Mouse (Mus musculus) heart, postnatal 10 days (tissue): ENCODE measurements at regions not wholly inside any gene's neighbourhood (a gene's known extent, or its start where the extent isn't known, plus 50 kb on each side); places are given as distances from the start of the nearest gene placed in this dataset.

ENCODE experiments used
- DNase-seq, 2 experiments: peaks; one replicate each; pipeline ENCODE4 v3.0.0; 2021
- intact Hi-C: fragments of 180-260 bp; cut with DNase I; formaldehyde crosslinking; loops from one replicate; pipeline ENCODE4 v1.15.1; 2025

- intact Hi-C loops: no loop called here
- no peak for DNase-seq
These were observed 691.7 kb downstream of the Ets1 start for GRCm38 (mm10) chr9:33327722-33328121.

- intact Hi-C loops: no loop called here
- DNase-seq: peak; percentile 48 to 54
These were observed 714.2 kb downstream of the Ets1 start for GRCm38 (mm10) chr9:33350258-33350657.

- no peak for DNase-seq
- intact Hi-C loops: no loop called here
These were observed 720.6 kb downstream of the Ets1 start for GRCm38 (mm10) chr9:33356621-33357020.

GRCm38 (mm10) chr9:33360966-33361365 lies 724.9 kb downstream of the Ets1 start:
- intact Hi-C loops: no loop called here
- no peak for DNase-seq

GRCm38 (mm10) chr9:33389170-33389569 lies 753.1 kb downstream of the Ets1 start:
- intact Hi-C loops: no loop called here

GRCm38 (mm10) chr9:33404691-33405090 lies 768.7 kb downstream of the Ets1 start:
- intact Hi-C loops: no loop called here
- no peak for DNase-seq

More at GRCm38 (mm10) chr9:33389170-33389569, 753.1 kb downstream of the Ets1 start:
- no peak for DNase-seq

GRCm38 (mm10) chr9:33407517-33407916 lies 771.5 kb downstream of the Ets1 start:
- no peak for DNase-seq
- intact Hi-C loops: no loop called here

GRCm38 (mm10) chr9:33423781-33424180 lies 787.8 kb downstream of the Ets1 start:
- intact Hi-C loops: no loop called here
- no peak for DNase-seq

- intact Hi-C loops: no loop called here
- DNase-seq: no peak
These were observed 800.4 kb downstream of the Ets1 start for GRCm38 (mm10) chr9:33436459-33436858.

- intact Hi-C loops: no loop called here
- no peak for DNase-seq
These were observed 806.2 kb downstream of the Ets1 start for GRCm38 (mm10) chr9:33442266-33442665.

GRCm38 (mm10) chr9:33445902-33446301 lies 809.9 kb downstream of the Ets1 start:
- no peak for DNase-seq
- intact Hi-C loops: no loop called here

- intact Hi-C loops: no loop called here
- no peak for DNase-seq
These were observed 839.1 kb downstream of the Ets1 start for GRCm38 (mm10) chr9:33475106-33475505.

- intact Hi-C loops: no loop called here
- no peak for DNase-seq
These were observed 847.0 kb downstream of the Ets1 start for GRCm38 (mm10) chr9:33482845-33483540.

- intact Hi-C loops: no loop called here
- no peak for DNase-seq
These were observed 847.5 kb downstream of the Ets1 start for GRCm38 (mm10) chr9:33483541-33483846.

- intact Hi-C loops: no loop called here
These were observed 897.2 kb downstream of the Ets1 start for GRCm38 (mm10) chr9:33533101-33533810.

GRCm38 (mm10) chr9:33543301-33543700 lies 907.3 kb downstream of the Ets1 start:
- peak in 1 of 2 experiments; percentile 8 for DNase-seq
- intact Hi-C loops: no loop called here

More at GRCm38 (mm10) chr9:33533101-33533810, 897.2 kb downstream of the Ets1 start:
- DNase-seq: no peak

- no peak for DNase-seq
- intact Hi-C loops: no loop called here
These were observed 910.2 kb downstream of the Ets1 start for GRCm38 (mm10) chr9:33546126-33546737.

- intact Hi-C loops: no loop called here
- peak; percentile 32 to 37 for DNase-seq
These were observed 913.4 kb downstream of the Ets1 start for GRCm38 (mm10) chr9:33549395-33549794.

- DNase-seq: no peak
- intact Hi-C loops: no loop called here
These were observed 913.7 kb upstream of the Kirrel3 start for GRCm38 (mm10) chr9:33571990-33572389.

GRCm38 (mm10) chr9:33611511-33611910 lies 874.2 kb upstream of the Kirrel3 start:
- no peak for DNase-seq
- intact Hi-C loops: no loop called here

GRCm38 (mm10) chr9:33624378-33624777 lies 861.3 kb upstream of the Kirrel3 start:
- intact Hi-C loops: no loop called here
- DNase-seq: no peak
